Mouse (Mus musculus): Measurements from ENCODE around the gene Slc25a15.

Gene Slc25a15

GRCm38 (mm10) chr8:22398142-22398951, at the start of gene Slc25a15:
TSS of gene Slc25a15 (minus strand) at chr8:22398597.
- peak; percentile 82 for DNase-seq (ENCODE audit: low spot score)

GRCm38 (mm10) chr8:22411971-22412370, 13.6 kb upstream of the Slc25a15 start:
- DNase-seq (ENCODE audit: low spot score): no peak

DNA sequence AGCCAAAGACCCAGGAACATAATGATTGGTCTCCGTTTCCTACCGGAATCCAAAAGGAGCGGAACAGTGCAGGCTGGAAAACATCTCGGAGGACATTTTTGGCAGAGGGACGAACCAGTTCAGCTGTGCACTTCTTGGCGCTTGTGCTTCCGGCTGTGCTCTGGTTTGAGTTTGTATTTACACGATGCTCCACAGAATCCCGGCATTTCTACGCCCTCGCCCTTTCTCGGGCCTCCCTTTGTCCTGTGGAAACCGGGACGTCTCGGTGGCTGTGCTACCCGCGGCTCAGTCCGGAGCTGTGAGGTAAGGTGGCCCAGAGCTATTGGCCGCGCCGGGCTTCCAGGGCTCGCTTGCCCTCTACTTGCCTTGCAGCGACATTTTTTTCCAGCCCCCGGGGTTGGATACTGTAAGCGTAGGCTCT, 12.9 kb upstream of the Slc25a15 start, which contains the start of gene Mrps31:
Gene Mrps31, plus strand, starts transcription at position 80 of the 421 bp plus-strand sequence.
- DNase-seq (ENCODE audit: low spot score): peak; percentile 87

GRCm38 (mm10) chr8:22410688-22411281, 12.4 kb upstream of the Slc25a15 start:
- no peak for DNase-seq (ENCODE audit: low spot score)

GRCm38 (mm10) chr8:22405733-22406132, 7.3 kb upstream of the Slc25a15 start:
- DNase-seq (ENCODE audit: low spot score): no peak

- no peak for DNase-seq (ENCODE audit: low spot score)
Observed at GRCm38 (mm10) chr8:22403235-22403634, 4.8 kb upstream of the Slc25a15 start.

DNA sequence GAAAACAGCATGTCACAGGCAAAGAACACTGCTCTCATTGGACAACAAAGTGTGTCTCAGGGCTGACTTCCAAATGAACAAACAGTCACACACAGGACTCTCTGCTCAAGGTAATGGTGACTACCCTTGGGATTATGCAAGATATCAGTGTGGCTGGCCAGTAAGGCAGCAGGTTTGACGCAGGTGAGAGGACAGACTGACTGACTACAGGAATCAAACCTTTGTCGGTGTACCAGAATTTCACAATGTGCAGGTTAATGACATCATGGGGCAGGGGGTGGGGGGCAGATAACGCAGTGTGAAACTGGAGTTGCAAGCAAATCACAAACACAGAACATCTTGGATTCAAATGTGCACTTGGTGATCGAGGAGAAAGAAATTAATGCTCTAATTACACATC, 2.2 kb upstream of the Slc25a15 start:
- DNase-seq (ENCODE audit: low spot score): no peak

DNA sequence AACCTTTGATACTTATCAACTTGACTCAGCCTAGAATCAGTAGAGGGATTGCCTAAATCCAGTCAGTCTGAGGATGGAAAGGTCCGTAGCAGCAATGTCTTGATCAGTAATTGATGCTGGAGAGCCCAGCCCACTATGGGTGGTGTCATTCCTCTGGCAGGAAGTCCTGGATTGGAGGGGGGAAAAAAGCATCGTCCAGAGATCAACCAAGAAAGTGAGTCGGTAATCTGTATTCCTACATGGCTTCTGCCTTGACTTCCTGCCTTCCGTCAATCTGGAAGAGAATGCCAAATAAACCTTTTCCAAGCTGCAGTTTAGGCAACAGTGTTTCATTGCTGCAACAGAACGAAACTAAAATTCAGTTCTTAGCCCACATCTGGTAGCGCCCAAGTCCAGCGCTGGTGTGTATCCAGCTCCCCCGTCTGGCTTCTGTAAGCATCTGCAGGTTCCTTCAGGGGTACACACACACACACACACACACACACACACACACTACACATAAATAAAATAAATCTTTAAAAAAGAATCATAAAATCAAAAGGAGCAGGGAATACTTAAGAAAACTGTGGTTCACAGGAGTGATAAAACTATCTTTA, 986 bp upstream of the Slc25a15 start:
- no peak for DNase-seq (ENCODE audit: low spot score)

DNA sequence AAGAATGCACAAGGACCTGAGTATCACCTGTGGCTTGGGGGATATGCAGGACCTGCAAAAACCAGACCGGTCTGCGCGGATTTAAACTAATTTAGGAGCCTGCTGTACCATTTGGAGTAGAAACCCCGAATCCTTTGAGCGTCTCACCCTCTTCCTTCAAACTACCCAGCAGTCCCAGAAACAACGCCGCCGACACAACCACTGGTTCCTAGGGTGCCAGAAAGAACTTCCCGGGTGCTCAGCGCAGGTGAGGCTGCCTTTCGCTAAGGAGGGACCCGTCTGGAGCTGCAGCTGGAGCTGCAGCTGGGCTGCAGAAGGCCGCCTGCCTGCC, 621 bp downstream of the Slc25a15 start:
- DNase-seq (ENCODE audit: low spot score): no peak

DNA sequence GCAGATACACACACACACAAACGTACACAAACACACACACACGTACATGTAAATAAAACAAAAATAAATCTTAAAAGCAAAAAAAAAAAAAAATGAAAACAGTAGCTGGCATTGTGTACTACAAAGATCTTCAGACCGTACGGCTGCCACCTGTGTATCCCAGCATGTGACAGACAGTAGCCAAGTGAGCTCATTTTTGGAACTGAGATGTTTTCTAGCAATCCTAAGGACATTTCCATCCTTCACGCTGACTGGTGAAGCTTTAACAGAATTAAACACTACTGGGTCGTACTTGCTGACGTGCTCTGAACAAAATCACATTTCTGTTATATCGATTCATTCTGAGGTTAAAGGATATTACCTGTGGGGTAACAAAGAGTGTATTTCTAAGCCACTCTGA, 3.1 kb downstream of the Slc25a15 start:
- DNase-seq (ENCODE audit: low spot score): no peak

DNA sequence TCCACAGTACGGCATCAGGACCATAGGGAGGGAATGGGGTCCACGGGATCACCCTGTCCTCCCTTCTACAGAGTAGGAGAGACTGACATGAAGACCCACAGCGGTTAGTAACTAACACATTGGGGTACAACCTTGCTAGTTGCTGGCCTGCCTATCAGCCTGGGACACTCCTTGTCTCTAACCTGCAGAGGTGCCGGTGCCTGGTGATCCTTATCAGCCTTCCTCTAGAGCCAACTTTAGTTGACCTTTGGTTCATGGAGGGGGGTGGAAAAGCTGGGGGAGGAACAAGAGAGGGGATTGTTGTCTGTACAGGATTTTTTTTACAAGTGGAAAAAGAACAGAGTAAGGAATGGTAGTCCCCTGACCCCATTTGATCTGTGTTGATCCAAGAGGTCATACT, 3.9 kb downstream of the Slc25a15 start:
- DNase-seq (ENCODE audit: low spot score): no peak

GRCm38 (mm10) chr8:22390766-22391463, 7.5 kb downstream of the Slc25a15 start:
- DNase-seq (ENCODE audit: low spot score): no peak

DNA sequence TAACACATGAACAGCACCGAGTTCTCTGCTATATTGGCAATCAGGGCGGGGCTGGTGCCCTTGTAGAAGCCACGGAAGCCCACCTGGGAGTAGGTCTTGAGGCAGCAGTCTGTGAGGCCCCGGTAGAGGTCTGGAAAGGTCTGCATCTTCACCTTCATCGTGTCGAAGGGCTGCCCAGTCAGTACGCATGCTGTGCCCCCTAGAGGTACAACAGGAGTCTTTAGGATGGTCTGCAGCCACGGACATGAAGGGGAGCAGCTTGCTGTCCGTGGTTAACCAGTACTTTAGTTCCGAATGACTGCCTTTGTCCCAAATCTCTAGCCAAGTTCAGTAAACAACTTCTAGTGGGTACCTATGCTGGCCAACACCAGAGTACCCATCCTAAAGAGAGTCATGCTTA, 8.5 kb downstream of the Slc25a15 start:
- DNase-seq (ENCODE audit: low spot score): no peak

- no peak for DNase-seq (ENCODE audit: low spot score)
Observed at GRCm38 (mm10) chr8:22385158-22385557, 13.2 kb downstream of the Slc25a15 start.

- DNase-seq (ENCODE audit: low spot score): no peak
Observed at GRCm38 (mm10) chr8:22382824-22383595, 15.4 kb downstream of the Slc25a15 start.

DNA sequence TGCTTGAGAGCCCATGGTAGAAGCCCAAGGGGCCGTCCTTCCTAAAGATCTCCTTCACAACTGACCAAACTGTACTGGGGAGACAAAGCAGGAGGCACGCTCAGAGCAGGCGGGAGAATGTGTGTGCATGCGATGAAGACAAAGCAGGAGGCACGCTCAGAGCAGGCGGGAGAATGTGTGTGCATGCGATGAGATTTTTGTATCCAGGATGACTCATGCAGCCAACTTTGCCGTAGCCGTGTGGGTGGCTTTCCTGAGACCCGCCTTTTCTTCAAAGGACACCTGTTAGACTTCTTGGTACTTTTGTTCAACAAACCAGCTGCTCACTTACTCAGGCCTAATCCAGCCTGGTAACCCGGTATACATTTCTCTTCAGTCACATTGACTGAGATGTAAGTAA, 17.5 kb downstream of the Slc25a15 start:
- no peak for DNase-seq (ENCODE audit: low spot score)

GRCm38 (mm10) chr8:22376903-22377302, 21.5 kb downstream of the Slc25a15 start:
- DNase-seq (ENCODE audit: low spot score): peak; percentile 36

DNA sequence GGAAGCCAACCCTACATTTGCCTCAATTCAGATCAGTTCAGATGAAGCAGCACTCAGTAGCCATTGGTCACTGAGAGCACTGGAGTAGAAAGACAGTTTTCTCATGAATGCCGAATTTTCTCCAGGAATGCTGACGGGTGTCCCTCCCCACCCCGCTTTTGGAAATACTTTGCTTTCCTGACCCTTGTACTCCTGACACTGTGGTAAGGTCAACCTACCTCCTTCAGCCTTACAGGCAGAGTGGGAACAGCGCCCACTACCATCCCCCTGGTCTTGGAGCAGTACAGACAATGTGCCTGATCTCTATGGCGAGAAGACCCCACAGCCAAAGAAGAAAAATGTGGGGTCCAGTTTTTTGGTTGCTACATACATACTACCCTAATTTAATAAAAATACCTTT, 22.1 kb downstream of the Slc25a15 start:
- no peak for DNase-seq (ENCODE audit: low spot score)

- DNase-seq (ENCODE audit: low spot score): no peak
Observed at GRCm38 (mm10) chr8:22359882-22360281, 38.5 kb downstream of the Slc25a15 start.

GRCm38 (mm10) chr8:22359359-22359758, 39.0 kb downstream of the Slc25a15 start:
- DNase-seq (ENCODE audit: low spot score): no peak

DNA sequence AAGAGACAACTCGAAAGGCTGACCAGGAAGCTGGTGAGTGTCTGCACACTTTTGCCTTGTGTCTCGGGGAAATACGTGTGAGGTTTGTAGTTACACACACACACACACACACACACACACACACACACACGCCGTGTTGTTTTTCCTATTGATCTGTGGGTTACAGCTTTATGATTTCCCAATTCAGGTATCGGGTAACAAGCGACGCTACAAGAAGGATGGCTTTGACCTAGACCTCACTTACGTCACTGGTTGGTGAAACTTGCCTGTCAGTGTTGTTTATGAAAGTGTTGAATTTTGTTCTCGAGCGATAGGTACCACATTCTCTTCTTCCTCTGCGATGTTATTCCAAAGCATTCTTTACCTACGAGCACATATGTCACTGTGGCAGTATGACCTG, 63.0 kb downstream of the Slc25a15 start:
- DNase-seq (ENCODE audit: low spot score): no peak

Measured in layer of hippocampus, adult 11-12 months (tissue).